Mouse (Mus musculus): Measurements from ENCODE around the gene Itk.

Itk gene

DNA sequence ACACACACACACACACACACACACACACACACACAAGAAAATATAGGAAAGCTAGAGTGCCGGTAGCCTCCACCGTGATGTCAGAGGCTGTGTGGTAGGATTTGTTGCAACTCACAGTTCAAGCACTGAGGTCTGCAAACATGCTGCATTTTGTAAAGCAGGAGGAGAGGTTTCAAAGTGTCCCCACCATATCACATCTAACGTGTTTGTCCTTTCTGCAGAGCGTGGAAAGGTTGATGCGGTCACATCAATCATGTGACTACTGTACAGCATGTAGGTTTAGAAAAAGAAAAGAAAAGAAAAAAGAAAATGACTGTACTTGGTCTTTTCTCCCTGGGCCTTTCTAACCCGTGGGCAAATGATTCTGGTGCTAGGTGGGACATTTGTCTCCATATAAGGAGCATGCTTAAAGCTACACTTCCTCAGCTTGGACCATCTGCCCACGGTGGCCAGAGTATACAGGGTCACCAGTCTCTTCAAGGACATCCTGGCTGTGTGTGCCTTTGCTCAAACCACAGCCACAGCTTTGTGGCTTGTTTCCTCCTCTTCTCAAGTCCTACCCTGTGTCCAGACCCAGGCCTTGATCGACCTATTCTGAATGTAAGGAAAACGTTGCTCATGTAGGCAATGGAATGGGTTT, 83.3 kb downstream of the Itk start:
- DNase-seq = no peak

DNA sequence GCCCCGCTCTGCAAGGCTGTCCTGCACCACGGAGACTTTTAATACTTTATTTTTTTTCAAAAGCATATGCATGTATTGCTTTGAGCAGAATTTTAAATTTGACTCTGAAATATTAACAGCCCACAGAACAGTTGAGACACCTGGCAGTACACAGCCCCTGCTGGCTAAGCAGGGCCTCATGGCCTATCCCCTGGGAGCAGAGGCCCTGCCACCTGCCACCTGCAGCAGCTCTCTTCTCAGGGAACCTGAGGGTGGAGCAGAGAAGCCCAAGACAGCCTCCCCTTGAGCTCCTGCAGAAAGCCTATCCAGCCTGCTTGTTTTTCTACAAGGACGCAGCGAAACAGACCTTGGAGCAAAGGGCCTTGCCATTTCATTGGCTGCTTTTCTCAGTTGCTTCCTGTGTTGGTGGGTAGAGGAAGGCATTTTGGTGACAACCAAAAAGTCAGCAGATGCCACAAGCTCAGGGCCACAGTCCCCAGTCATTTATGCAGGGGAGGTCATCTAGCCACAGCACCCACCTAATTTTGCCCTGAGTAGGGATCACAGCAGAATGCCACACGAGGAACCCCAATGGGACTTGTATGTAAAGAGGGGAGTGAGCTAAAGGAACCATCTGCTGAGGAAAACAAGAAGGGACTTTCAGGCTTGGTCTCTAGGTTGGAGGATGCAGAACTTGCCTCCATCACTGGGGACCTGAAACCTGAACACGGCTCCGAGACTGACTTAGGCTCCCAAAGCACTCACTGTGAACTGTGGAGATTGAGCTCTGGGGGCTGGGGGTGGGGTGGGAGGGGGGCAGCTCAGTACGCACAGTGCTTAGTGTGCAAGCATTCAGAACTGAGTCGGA, 84.2 kb downstream of the Itk start:
- no peak for DNase-seq

DNA sequence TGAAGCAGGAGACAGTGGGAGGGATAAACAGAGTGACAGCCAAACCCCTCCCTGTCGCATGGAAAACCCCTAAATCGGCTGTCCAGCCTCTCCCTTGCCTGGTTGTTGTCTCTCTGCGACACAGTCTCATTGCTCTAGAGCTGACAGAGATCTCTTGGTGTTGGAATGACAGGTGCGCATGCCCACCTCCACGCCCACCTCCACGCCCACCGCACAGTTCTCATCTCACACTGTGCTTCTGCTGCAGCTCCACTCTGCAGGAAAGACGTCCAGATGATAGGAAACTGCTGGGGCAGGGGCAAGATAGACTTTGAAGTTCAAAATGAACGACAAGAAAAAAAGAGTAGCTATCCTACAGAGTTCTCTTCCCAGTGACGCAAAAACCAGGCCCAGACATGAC, 85.2 kb downstream of the Itk start:
- no peak for DNase-seq

DNA sequence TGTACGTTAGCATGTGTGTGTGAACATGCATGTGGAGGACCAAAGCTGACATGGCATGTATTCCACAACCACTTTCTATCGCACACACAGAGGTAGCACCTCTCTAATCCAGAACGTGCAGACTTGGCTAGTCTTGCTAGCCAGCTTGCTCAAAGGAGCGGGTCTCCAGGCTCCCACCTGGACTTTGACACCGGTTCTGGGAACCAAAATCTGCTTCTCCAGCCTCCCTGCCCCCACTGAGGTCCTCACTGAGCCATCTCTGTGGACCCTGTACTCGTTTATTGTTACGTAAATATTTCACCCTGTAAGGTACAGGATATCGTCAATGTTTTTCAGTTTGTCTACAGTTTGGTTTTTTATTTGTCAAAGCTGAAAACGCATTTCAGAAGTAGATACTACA, 86.8 kb downstream of the Itk start:
- DNase-seq = no peak

DNA sequence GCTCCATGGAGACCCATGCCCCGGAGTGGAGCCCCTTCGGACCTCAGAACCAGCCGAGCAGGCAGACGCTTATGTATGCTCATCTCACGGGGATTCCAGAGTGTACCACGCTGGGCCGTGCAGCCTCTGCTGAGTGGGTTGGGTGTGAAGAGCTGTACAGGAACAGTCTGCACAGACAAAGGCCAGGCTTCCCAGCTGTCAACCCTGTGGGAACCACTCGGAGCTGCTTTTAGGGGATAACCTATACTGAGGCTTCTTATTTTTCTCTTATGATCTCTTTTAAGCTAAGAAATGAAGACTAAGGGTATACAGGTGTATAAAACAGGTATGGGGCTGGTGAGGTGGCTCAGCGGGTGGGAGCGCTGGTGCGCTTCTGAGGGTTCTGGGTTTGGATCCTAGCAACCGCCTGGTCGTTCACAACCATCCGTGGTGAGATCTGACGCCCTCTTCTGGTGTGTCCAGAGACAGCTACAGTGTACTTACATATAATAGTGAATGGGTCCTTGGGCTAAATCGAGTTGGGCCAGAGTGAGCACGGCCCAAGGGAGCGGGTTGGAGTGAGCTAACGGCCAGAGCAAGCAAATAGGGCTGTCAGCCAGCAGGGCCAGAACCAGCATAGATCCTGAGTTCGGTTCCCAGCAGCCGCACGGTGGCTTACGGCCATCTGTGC, 87.6 kb downstream of the Itk start:
- no peak for DNase-seq

DNA sequence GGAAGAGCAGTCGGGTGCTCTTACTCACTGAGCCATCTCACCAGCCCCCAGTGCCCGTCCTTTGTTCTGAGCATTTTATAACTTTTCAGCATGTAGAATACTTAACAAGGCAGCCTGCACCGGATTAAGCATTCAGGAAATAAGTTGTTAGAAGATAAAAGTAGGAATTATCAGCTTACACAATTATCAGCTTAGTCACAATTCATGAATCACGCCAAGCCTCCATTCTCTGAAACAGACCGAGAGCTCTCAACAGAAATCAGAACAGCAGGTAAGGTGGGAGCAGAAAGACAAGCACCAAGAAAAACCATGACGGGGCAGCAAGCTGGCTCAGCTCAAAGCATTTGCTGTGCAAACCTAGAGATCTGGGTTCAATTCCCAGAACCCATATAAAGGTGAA, 89.4 kb downstream of the Itk start:
- DNase-seq = no peak

DNA sequence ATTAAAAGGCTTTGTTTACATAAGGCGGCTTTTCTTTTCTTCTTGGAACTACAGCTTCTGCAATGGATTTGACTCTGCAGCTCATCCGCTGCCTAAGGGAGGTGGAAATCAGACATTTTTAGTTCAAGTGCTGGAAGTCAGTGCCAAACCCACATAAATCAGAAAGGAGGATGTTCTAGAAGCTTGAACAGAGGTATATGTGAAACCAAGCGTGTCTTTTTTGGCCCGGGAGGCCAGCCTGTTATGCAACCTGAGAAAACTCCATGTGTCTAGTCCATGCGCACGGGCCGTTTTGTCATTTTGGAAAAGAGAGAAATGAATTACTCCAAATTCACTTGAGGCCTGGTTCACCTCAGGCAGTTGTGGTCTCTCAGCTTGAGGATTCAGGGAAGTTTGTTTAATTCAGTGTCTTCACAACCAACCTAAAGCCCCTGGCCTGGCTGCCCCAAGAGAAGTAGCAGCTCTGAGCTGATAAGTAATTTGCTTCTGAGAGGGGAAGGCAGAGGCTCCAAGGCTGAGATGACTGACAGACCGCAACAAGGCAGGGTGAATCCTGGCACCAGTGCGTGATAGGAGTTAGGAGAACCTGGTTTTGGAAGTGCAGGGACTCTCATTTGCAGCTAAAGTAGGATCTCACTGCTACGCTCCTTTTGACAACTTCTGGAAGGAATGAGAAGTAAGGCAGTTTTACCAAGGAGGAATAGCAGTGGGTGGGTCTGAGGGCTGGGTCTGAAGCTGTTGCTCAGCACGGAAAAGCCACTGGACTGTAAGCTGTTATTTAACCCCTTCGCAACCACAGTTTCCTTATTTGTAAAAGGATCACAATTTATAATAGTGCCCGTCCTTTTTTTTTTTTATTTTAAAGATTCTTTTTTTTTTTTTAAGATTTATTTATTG, 90.2 kb downstream of the Itk start:
- DNase-seq = peak; percentile 74 to 76

DNA sequence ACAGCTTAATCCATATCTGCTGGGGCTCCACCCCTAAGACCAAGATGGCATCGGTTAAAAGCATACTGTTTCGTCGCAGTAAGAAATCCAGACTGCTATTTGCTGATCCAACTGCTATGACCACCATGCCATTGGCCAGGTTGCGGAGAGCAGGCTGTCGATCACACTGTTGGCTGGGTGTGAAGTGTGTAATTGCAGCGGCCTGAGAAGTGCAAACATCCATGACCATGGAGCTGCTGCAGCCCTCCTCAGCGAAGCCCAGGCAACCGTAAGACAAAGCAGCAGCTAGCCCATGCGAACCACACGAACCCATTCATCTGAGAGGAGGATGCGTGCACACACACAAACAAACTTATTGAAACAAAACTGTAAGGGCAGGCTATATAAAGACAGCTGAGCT, 94.9 kb downstream of the Itk start:
- no peak for DNase-seq

DNA sequence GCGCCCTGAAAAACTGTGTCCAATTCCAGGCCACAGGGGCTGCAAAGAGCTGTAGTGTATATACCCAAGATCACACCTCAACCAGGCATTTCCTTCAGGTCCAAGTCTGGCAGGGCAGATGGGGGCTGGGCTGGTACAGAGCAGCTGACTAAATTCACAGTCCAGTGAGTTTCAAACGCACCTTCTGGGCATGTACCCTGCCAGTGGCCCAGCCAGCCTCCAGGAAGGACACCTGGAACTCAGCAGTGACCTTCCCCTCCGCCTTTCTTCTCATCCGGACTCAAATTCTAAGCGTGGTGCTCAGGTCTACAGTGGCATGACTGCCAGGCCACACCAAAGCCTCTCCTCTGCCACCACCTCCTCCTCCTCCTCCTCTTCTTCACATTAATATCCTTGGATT, 95.8 kb downstream of the Itk start:
- peak; percentile 80 to 84 for DNase-seq

DNA sequence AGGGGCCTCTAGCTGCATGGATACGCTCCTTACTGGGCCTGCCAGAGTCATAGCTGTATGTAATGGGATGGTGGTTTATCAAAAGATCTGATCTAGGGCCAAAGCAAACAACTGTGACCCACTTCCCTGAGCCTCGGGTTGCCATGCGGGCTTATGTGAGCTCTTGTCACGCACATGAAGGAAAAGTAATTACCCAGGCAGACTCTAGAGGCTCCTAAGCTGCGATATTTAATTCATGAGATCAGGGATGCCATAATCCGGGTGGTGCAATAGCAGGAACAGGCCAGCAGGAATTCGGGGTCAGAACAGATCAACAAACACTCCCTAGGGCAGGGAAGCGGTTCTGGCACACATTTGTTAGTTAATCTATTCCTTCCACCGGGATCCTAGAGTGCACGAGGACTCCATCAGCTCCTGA, 98.3 kb downstream of the Itk start:
- DNase-seq = no peak

DNA sequence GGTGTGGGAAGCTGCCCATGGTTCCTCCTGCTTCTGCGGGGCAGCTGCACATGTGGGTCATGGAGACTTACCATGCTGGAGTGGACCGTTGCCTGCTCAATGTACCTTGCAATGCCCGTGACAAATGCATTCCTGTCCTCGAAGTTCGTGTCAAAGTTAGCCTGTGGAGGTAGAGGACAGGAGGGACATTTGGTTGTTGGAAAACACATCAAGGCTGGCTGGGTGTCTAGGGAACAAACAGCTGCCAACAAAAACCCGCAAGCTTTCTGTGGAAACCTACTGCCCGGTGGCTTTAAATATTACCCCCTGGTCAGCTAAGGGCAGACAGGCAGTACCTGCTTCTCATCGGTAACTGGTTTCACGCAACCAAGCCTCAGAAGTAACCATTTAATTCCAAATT, 99.8 kb downstream of the Itk start:
- no peak for DNase-seq

DNA sequence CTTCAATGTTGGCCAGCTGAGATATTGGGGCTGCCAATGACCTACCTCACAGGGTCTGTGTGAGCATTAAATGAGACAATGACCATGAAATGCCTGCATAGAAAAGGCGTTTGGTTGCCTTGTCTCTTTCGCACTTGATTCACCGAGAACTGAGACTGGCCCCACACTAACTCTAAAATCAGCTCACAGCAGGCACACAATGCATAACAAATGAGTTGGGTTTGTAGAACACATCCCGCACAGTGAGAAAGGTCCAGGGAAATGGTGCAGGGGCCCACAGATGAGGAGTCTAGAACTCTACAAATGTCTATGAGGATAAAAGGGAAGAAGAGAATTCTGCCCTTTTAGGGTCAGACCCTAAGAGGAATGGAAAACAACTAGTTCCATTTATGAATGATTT, 100.3 kb downstream of the Itk start:
- DNase-seq = no peak

DNA sequence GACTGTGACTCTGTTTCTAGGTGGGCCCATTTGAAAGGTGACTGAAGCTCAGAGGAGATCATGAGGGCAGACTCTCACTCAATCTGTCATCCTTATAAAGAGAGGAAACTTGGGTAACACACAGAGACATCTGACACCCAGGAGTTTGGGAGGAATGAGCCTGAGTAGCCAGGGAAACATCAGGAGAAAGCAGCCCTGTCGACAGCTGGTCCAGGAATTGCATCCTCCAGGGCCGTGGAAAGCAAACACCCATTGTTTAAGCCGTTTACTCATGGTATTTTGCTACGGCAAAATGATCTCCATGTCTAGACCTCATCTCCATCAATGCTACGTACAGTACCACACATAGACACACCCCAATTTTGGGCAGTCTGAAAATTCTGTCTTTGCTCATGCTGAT, 101.2 kb downstream of the Itk start:
- DNase-seq = no peak

DNA sequence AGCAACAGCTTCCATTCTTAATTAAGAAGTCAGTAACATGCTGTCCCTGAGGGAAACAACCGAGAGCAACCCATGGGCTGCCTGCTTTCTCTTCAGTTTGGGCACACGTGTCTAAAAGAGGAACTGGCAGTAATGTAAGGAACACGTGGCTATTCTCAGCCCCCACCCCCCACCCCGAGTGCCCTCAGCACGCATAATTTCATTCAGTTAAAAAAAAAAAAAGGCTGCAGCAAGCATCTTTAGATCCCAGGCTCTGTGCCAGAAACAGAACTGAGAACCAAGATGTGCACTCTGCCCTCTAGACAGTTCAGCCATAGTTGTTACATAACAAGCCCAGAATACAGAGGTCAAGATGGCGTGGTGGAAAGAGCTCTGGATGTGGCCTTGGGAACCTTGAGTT, 102.5 kb downstream of the Itk start:
- DNase-seq = no peak

DNA sequence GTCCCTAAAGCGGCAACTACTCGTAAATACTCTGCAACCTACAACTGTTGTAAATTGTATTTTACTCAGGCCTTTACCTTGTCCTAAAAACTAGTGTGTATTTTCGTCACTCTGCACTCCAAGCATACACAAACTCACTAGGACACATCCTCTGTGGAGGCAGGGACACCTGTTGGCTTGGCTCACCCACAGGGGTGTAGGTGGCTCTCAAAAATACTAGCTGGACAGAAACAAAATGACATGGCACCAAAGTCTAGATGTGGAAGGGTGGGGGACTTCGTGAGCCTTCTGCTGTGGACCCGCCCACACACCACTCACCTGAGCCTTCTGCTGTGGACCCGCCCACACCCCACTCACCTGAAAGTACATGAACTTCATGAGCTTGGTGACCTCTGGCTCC, 105.5 kb downstream of the Itk start:
- DNase-seq = no peak

DNA sequence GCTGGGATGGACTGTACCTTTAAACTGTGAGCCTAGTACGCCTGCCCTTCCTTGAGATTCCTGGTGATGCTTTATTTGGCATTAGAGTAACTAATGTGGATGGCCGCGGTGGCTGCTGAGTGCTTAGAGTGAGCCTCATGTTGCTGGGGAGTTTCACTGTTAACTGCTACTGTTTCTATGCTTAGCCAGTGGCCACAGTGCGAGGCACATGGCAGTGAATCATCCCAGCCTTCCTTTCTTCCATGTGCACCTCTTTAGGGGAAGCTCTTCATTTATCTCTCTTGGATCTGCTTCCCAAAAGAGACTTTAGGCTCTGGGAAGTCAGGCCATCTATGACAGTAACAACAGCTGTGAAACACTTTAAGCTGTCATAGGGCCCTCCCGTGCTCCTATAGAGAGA, 106.7 kb downstream of the Itk start:
- DNase-seq = no peak

DNA sequence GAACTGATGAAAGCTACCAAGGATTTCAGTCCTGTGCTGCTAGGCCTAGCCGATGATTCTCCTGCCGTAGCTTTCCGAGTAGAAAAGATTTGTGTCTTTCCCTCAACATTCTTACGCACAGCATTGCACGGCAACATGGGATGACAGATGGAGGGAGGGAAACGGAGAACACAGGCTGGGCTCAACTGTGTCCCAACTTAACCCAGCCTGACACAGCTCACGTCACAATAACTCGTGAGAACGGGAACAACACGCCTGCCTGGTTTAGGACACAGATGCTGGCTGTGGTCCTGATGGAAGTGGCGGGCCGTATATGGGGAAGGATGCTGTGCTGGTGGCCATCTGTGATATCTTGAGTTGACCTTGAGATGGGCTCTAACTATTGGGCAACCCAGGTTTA, 110.6 kb downstream of the Itk start:
- DNase-seq = no peak

DNA sequence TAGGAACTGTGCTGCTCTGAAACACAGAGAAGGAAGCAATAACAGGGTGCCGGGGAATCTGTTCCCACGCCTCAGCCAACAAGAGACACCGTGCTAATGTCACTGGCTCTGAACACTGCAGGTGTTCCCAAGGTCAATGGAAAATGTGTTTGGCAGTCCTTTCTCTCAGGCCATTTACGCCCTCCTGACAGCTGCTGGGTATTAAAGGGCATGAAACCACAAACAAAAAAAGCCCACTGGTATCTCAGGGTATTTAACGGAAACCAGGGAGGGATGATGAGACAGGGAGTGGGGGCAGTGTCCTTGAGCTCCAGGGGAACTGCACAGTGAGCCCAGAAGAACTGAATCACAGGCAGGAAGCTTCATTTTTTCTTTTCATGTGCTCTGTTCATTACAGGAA, 111.2 kb downstream of the Itk start:
- no peak for DNase-seq

DNA sequence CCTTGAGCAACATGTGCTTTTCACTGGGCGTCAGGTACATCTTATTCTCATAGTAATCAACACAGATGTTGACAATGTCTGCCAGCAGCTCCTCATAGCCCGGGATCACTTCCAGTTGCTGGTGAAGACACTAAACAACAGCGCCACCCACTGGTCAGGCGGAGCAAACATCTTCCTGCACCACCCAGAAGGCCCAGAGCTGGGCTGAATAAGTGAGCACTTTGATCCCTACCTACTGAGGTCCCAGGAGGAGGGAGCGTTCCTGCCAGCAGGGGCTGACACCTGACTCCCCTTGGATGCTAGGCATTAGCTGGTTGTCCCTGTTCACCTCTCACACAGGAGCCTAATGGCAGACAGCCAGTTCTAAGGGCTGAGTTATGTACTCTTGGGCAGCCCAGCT, 112.5 kb downstream of the Itk start:
- peak; percentile 39 to 76 for DNase-seq

DNA sequence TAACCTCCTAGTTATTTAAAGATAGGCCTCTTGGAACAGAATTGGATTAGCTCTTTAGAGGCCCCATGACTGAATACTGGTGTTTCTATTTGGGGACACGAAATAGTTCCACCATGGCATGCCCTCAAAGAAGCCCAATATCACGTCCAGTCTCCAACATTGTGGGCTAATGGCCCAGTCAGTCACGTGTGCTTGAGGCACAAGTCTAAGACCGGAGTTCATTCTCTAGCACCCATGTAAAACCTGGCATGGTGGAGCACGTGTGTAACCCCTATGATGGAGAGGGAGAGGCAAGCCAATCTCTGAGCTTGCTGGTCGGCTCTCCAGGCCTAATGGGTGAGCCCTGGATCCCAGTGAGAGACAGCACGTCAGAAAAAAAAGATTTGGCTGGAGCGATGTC, 113.1 kb downstream of the Itk start:
- no peak for DNase-seq

DNA sequence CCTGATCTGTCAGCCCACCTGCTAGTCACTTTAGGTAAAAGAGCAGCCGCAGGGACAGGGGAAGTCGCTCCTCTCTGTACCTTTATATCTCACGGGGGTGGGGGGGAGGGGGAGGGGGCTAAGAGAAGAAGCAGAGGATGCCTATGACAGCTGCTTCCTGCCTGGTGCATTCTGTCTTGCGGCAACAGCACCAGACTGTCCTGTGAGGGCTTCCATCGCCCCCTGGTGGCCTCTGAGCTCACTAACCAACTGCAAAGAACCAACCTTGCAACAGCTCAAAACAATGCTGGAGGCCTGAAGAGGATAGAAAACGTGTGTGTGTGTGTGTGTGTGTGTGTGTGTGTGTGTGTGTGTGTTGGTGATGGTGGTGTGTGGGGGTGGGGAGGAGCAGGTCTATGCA, 114.0 kb downstream of the Itk start:
- peak; percentile 83 to 88 for DNase-seq

Measured in cerebellum, postnatal 14 days (tissue).